Mouse (Mus musculus): ENCODE results near the gene Cdh13.
"Not testable (repeated sequence)": the region's sequence is repeated elsewhere in the genome, so short reads cannot be mapped to it uniquely, and the experiment has no call there.

The Cdh13 gene

GRCm38 (mm10) chr8:119281761-119282160, 998.2 kb downstream of the Cdh13 start:
- no peak for DNase-seq

GRCm38 (mm10) chr8:119284516-119284915, 1001.0 kb downstream of the Cdh13 start:
- DNase-seq: no peak

- no peak for DNase-seq
Measured at GRCm38 (mm10) chr8:119284920-119285319, 1001.4 kb downstream of the Cdh13 start.

GRCm38 (mm10) chr8:119295477-119295876, 1011.9 kb downstream of the Cdh13 start:
- DNase-seq: no peak

GRCm38 (mm10) chr8:119297752-119298151, 1014.2 kb downstream of the Cdh13 start:
- not testable (repeated sequence) for DNase-seq

- no peak for DNase-seq
Measured at GRCm38 (mm10) chr8:119300335-119300734, 1016.8 kb downstream of the Cdh13 start.

- DNase-seq: no peak
Measured at GRCm38 (mm10) chr8:119304196-119304595, 1020.7 kb downstream of the Cdh13 start.

- no peak for DNase-seq
Measured at GRCm38 (mm10) chr8:119311412-119311811, 1027.9 kb downstream of the Cdh13 start.

- no peak for DNase-seq
Measured at GRCm38 (mm10) chr8:119323215-119323614, 1039.7 kb downstream of the Cdh13 start.

- DNase-seq: peak; percentile 15
Measured at GRCm38 (mm10) chr8:119339546-119339945, 1056.0 kb downstream of the Cdh13 start.

GRCm38 (mm10) chr8:119343606-119344005, 1060.1 kb downstream of the Cdh13 start:
- peak; percentile 23 for DNase-seq

GRCm38 (mm10) chr8:119344190-119344856, 1060.8 kb downstream of the Cdh13 start, which contains the start of gene Hsbp1:
Gene Hsbp1 (plus strand): TSS chr8:119344488.
- peak; percentile 97 for DNase-seq

- DNase-seq: peak; percentile 11
Measured at GRCm38 (mm10) chr8:119345029-119345682, 1061.6 kb downstream of the Cdh13 start.

- DNase-seq: no peak
Measured at GRCm38 (mm10) chr8:119345683-119346075, 1062.1 kb downstream of the Cdh13 start.

- DNase-seq: no peak
Measured at GRCm38 (mm10) chr8:119351647-119352046, 1068.1 kb downstream of the Cdh13 start.

- DNase-seq: no peak
Measured at GRCm38 (mm10) chr8:119352977-119353658, 1069.6 kb downstream of the Cdh13 start.

- DNase-seq: no peak
Measured at GRCm38 (mm10) chr8:119353659-119354023, 1070.1 kb downstream of the Cdh13 start.

- DNase-seq: not testable (repeated sequence)
Measured at GRCm38 (mm10) chr8:119356631-119357030, 1073.1 kb downstream of the Cdh13 start.

GRCm38 (mm10) chr8:119358175-119358574, 1074.6 kb downstream of the Cdh13 start:
- no peak for DNase-seq

GRCm38 (mm10) chr8:119358836-119359235, 1075.3 kb downstream of the Cdh13 start:
- no peak for DNase-seq

- DNase-seq: no peak
Measured at GRCm38 (mm10) chr8:119360686-119361295, 1077.3 kb downstream of the Cdh13 start.

Measured in kidney, adult 11 months (tissue).